Mouse (Mus musculus) brown adipose tissue, adult 24 weeks (tissue): ENCODE measurements at regions not wholly inside any gene's neighbourhood (a gene's known extent, or its start where the extent isn't known, plus 50 kb on each side); places are given as distances from the start of the nearest gene placed in this dataset.

ENCODE experiments used
- H3K27ac ChIP-seq: fragments of 200-500 bp; replicated peaks from 2 replicates; pipeline ENCODE4 v1.5.1; 2012; ENCODE audit warnings: low read depth, mild to moderate bottlenecking, low read length
- H3K4me1 ChIP-seq: fragments of 200-500 bp; 2 replicates; pipeline ENCODE4 v1.6.1; 2012; ENCODE audit warnings: low read length, mixed read lengths; ENCODE audit not compliant: control insufficient read depth, insufficient read depth, insufficient read length
- H3K4me3 ChIP-seq: fragments of 200-500 bp; 2 replicates; pipeline ENCODE4 v1.5.1; 2012; ENCODE audit warnings: low read depth, mild to moderate bottlenecking, low read length, moderate library complexity; ENCODE audit not compliant: insufficient read depth

GRCm38 (mm10) chr9:41577760-41578159, 416.3 kb upstream of the Ubash3b start:
- no peaks in the 10 kb centered on the region; the same call in 1 of the 2 replicates for H3K4me1 ChIP-seq
- H3K4me3 ChIP-seq, result no peak overlapping the region
- no peak overlapping the region for H3K27ac ChIP-seq

DNA sequence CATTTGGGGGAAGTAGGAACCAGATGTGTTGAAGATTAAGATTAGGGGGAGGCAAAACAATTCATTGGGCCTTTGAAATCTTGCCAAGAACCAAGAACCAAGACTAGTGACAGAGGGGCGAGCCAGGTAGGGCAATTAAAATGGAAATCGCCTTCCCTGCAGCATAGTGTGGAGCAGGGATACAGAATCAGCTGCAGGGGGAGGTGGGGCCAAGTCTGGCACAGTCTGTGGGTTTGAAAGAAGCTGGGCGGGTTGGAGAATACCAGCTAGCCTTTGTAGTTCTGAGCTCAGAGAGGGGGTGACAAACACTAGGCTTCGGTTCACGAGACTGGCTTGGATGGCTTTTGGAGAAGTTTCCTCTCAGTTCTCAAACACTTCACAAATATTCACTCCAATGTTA, 414.3 kb upstream of the Ubash3b start:
- no peak overlapping the region for H3K27ac ChIP-seq
- no peaks in the 10 kb centered on the region for H3K4me1 ChIP-seq
- no peak overlapping the region for H3K4me3 ChIP-seq

- H3K4me1 ChIP-seq, result no peaks in the 10 kb centered on the region
- no peak overlapping the region for H3K27ac ChIP-seq
- no peak overlapping the region for H3K4me3 ChIP-seq
Observed at GRCm38 (mm10) chr9:41570262-41570661, 408.8 kb upstream of the Ubash3b start.

DNA sequence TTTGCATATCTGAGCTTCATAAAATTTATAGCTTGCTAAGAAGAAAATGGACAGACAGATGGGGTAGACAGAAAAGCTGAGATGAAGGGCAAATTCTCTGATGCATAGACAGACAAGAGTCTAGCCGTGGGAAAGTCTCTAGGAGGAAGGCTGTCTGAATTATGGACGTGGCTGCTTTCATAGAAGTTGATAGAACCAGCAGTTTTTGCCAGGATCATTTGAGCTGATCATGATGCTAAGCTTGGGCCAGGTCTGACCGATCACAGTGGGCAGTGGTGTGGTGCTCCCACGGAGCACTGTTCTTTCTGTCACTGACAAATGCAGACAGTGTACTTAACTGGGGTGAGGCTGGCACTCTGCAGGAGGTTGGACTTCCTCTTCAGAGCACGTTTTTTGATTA, 405.0 kb upstream of the Ubash3b start:
- no peak overlapping the region for H3K27ac ChIP-seq
- no peaks in the 10 kb centered on the region for H3K4me1 ChIP-seq
- H3K4me3 ChIP-seq, result no peak overlapping the region

- H3K27ac ChIP-seq, result no peak overlapping the region
- H3K4me3 ChIP-seq, result no peak overlapping the region
- H3K4me1 ChIP-seq, result no peaks in the 10 kb centered on the region
Observed at GRCm38 (mm10) chr9:41565784-41566183, 404.3 kb upstream of the Ubash3b start.

GRCm38 (mm10) chr9:41563376-41563775, 401.9 kb upstream of the Ubash3b start:
- Histone ChIP-seq H3K4me3 (no peak overlapping the region), H3K4me1 (no peaks in the 10 kb centered on the region)

GRCm38 (mm10) chr9:41558456-41558855, 397.0 kb upstream of the Ubash3b start:
- Histone ChIP-seq H3K4me3 (no peak overlapping the region), H3K4me1 (peaks cover 6% of the 10 kb centered on the region; the same call in 1 of the 2 replicates), H3K27ac (no peak overlapping the region)

More at GRCm38 (mm10) chr9:41563376-41563775, 401.9 kb upstream of the Ubash3b start:
- no peak overlapping the region for H3K27ac ChIP-seq

DNA sequence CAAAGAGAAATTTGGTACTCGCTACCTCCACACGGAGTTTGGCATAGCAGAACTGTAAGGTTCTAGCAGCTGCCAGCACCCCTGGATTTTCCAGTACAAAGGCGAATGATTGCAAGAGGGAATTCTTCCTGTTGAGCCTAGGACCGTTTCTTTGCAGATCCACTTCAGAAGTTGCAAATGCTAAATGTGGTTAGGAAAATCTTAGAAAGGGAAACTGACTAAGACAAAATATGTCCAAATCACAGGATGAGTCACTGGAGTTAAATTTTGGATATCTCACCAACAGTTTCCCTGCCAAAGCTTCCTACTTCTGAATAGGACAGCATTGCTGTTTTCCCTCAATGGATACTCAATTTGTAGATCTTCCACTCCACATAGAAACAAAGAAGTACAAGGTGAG, 395.4 kb upstream of the Ubash3b start:
- no peak overlapping the region for H3K27ac ChIP-seq
- no peak overlapping the region for H3K4me3 ChIP-seq
- peaks cover 6% of the 10 kb centered on the region; the same call in 1 of the 2 replicates for H3K4me1 ChIP-seq

DNA sequence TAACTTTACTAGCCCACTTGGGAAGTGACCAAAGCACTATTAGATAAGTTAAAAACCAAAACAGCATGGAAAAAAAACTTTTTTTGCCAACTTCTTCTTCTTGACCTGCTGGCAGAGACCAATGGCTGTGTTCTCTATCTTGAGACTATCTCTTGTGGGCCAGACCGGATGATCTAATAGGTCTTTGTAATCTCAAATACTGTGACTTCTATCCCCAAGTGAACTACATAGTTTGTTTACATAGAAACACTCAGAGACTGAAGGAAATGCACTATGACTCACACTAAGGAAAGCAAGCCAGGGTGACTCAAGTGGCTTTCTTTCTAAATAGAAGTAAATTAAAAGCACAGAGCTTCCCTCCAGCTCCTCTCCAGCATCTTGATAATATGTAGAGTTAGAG, 384.3 kb upstream of the Ubash3b start:
- no peak overlapping the region for H3K27ac ChIP-seq
- no peak overlapping the region for H3K4me3 ChIP-seq

DNA sequence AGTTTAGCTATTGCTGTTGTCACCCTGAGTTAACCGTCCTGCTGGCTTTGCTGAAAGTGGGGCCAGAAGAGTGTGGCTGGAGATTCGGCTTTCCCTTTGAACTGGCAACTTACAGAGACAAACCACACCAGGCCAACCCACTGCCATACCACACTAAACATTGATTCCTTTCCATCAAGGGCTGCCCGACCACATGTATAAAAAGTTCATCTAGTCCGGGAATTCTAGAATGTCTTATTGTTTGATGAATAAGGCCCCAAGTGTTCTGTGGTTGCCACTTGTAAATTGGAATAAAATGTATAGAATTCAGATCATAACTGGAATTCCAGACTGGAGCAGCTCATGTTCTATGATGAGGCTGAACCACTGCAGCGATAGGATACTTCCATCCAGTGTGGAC, 381.0 kb upstream of the Ubash3b start:
- Histone ChIP-seq H3K4me1 (peaks cover 2% of the 10 kb centered on the region; the same call in 1 of the 2 replicates), H3K27ac (no peak overlapping the region)

More for the DNA sequence above, 384.3 kb upstream of the Ubash3b start:
- peaks cover 2% of the 10 kb centered on the region; the same call in 1 of the 2 replicates for H3K4me1 ChIP-seq

GRCm38 (mm10) chr9:41541327-41541726, 379.8 kb upstream of the Ubash3b start:
- Histone ChIP-seq H3K4me1 (peaks cover 2% of the 10 kb centered on the region; the same call in 1 of the 2 replicates), H3K27ac (no peak overlapping the region), H3K4me3 (no peak overlapping the region)

More for the DNA sequence above, 381.0 kb upstream of the Ubash3b start:
- no peak overlapping the region for H3K4me3 ChIP-seq

GRCm38 (mm10) chr9:41532786-41533185, 371.3 kb upstream of the Ubash3b start:
- Histone ChIP-seq H3K4me1 (peaks cover 12% of the 10 kb centered on the region), H3K27ac (no peak overlapping the region), H3K4me3 (no peak overlapping the region)

DNA sequence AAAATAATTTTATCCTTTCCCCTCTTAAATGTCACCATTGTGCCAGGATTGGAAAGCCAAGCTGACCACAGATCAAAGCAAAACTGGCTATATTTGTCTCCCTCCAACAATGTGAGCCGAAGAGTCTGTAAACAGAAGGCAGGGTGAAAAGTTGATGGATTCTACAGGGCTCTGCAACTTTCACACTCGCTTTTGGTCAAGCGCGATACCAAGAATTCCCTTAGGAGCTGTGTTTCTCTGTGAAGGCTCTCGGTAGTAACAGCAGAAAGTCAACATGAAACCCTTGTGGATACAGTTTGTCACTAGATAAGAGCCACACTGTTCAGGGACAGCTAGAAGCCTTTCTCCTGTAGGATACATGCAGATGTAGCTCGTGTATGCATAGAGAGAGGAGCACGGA, 370.8 kb upstream of the Ubash3b start:
- H3K4me1 ChIP-seq, result peaks cover 12% of the 10 kb centered on the region
- no peak overlapping the region for H3K27ac ChIP-seq
- H3K4me3 ChIP-seq, result no peak overlapping the region

- no peak overlapping the region for H3K4me3 ChIP-seq
- H3K27ac ChIP-seq, result no peak overlapping the region
- peaks cover 14% of the 10 kb centered on the region for H3K4me1 ChIP-seq
Observed at GRCm38 (mm10) chr9:41531596-41531995, 370.1 kb upstream of the Ubash3b start.

DNA sequence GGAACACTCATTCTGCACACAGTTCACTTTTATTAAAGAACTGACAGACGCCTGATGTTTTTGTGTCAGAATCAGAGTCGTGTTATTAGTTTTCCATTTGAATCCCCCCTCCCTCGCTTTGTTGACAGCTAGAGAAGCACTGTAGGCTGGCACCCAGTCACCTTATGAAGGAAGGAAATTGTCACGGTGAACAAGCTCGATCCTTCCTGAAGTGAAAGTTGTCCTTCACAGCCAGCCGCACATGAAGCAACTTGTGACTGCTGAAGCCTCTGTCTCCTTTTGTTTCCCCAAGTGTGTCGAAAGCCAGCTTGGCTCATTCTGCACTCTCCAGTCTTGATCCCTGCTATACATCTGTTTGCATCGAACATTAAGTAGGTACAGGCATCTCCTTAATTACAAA, 364.6 kb upstream of the Ubash3b start:
- peak overlapping the region; percentile 5; the same call in 1 of the 2 replicates for H3K4me3 ChIP-seq
- 0 out of 2 replicates have a peak, but pooled peaks cover 2% of the 10 kb centered on the region for H3K4me1 ChIP-seq
- no peak overlapping the region for H3K27ac ChIP-seq

GRCm38 (mm10) chr9:41525534-41525933, 364.0 kb upstream of the Ubash3b start:
- H3K4me3 ChIP-seq, result no peak overlapping the region
- H3K4me1 ChIP-seq, result 0 out of 2 replicates have a peak, but pooled peaks cover 2% of the 10 kb centered on the region
- no peak overlapping the region for H3K27ac ChIP-seq
